Mouse (Mus musculus) intestine, postnatal 0 days (tissue): Measurements from ENCODE around the gene Ptprcap. TPM values are rescaled to one million over a fixed set of nuclear protein-coding genes. Genes with fewer than 3 reads are reported as not detected.

Experiments
- ATAC-seq: fragments of 200-750 bp; cut with Nextera tagmentation; 2 replicates; pipeline ENCODE4 v1.8.0; 2017; ENCODE audit warnings: mild to moderate bottlenecking, moderate TSS enrichment, moderate library complexity
- H3K27ac ChIP-seq: fragments of 300-500 bp; sonication (generic); 2 replicates; pipeline ENCODE4 v1.5.1; 2014; ENCODE audit warnings: mild to moderate bottlenecking, low read depth, low read length, moderate library complexity
- H3K27me3 ChIP-seq: fragments of 300-500 bp; sonication (generic); replicated peaks from 2 replicates; pipeline ENCODE4 v1.6.1; 2014; ENCODE audit warnings: low read length, mixed read lengths; ENCODE audit not compliant: control insufficient read depth, insufficient read depth
- H3K36me3 ChIP-seq: fragments of 300-500 bp; sonication (generic); 2 replicates; pipeline ENCODE4 v1.6.1; 2014; ENCODE audit warnings: mild to moderate bottlenecking, moderate library complexity; ENCODE audit not compliant: control insufficient read depth, insufficient read depth
- H3K4me1 ChIP-seq: fragments of 300-500 bp; sonication (generic); replicated peaks from 2 replicates; pipeline ENCODE4 v1.6.1; 2014; ENCODE audit warnings: antibody characterized with exemption, low read length, mixed read lengths; ENCODE audit not compliant: control insufficient read depth, insufficient read depth
- H3K4me2 ChIP-seq: fragments of 300-500 bp; sonication (generic); replicated peaks from 2 replicates; pipeline ENCODE4 v1.6.1; 2014; ENCODE audit warnings: low read depth, mild to moderate bottlenecking, moderate library complexity
- H3K4me3 ChIP-seq: fragments of 300-500 bp; sonication (generic); 2 replicates; pipeline ENCODE4 v1.5.1; 2014; ENCODE audit warnings: low read depth, low read length
- H3K9ac ChIP-seq: fragments of 300-500 bp; sonication (generic); 2 replicates; pipeline ENCODE4 v1.6.1; 2014; ENCODE audit warnings: mild to moderate bottlenecking, low read depth, low read length
- H3K9me3 ChIP-seq: fragments of 300-500 bp; sonication (generic); 2 replicates; pipeline ENCODE4 v1.6.1; 2016; ENCODE audit warnings: mixed run types; ENCODE audit not compliant: control insufficient read depth
- CTCF ChIP-seq: sonication (generic); IDR thresholded peaks from 2 replicates; pipeline ENCODE4 v1.5.1; 2016; ENCODE audit warnings: low read depth, mild to moderate bottlenecking, control low read depth, antibody characterized with exemption, moderate library complexity
- WGBS: fragments of 180-500 bp; shearing (Covaris S2); extraction: QIAGEN DNeasy Blood & Tissue Kit; methylation state at CpG from one replicate; pipeline ENCODE4 v1.1.7; 2014; 5-methylcytosine and 5-hydroxymethylcytosine counted together
- polyA plus RNA-seq: library from polyadenylated mRNA; unstranded; fragments of >200 nt; fragmentation: Nextera tagmentation; extraction: Ambion mirVana; gene quantifications from 2 replicates; pipeline ENCODE4 v1.2.1, GENCODE M21; 2015

The Ptprcap gene
- polyA plus RNA-seq, 1 experiment from 2014 or later, result 3.4 TPM

GRCm38 (mm10) chr19:4184976-4185975 lies 31.9 kb downstream of the Ptprcap start:
- no peaks in the 10 kb centered on the region for H3K36me3 ChIP-seq
- H3K4me1 ChIP-seq, result no peaks in the 10 kb centered on the region
- no peak for TF ChIP-seq CTCF
- H3K27me3 ChIP-seq, result no peaks in the 10 kb centered on the region
- 54% methylated on average over 15 of the region's 15 CpGs for WGBS
- no peaks in the 10 kb centered on the region for H3K9me3 ChIP-seq
- ATAC-seq, result no peak
- H3K27ac ChIP-seq, result peak overlapping the region; percentile 8; the same call in 1 of the 2 replicates
- H3K4me2 ChIP-seq, result no peak overlapping the region
- no peak overlapping the region for H3K4me3 ChIP-seq
- no peak overlapping the region for H3K9ac ChIP-seq

- no peaks in the 10 kb centered on the region for H3K9me3 ChIP-seq
- H3K4me2 ChIP-seq, result no peak overlapping the region
- TF ChIP-seq CTCF, result no peak
- no peak overlapping the region for H3K9ac ChIP-seq
- H3K4me1 ChIP-seq, result peaks cover 3% of the 10 kb centered on the region; the same call in 1 of the 2 replicates
- H3K36me3 ChIP-seq, result no peaks in the 10 kb centered on the region
- ATAC-seq, result no peak
- H3K4me3 ChIP-seq, result no peak overlapping the region
- H3K27ac ChIP-seq, result no peak overlapping the region
- no peaks in the 10 kb centered on the region for H3K27me3 ChIP-seq
- WGBS, result 86% methylated on average over 3 of the region's 3 CpGs
Observed at GRCm38 (mm10) chr19:4187303-4187702, 33.9 kb downstream of the Ptprcap start.

- H3K4me3 ChIP-seq, result no peak overlapping the region
- TF ChIP-seq CTCF, result no peak
- 87% methylated on average over 12 of the region's 12 CpGs for WGBS
Observed at GRCm38 (mm10) chr19:4189051-4189620, 35.7 kb downstream of the Ptprcap start.

GRCm38 (mm10) chr19:4190831-4191334 lies 37.5 kb downstream of the Ptprcap start, which contains the start of gene Tbc1d10c:
Tbc1d10c (minus strand) TSS chr19:4191284.
- H3K36me3 ChIP-seq, result peaks cover 22% of the 10 kb centered on the region
- H3K9me3 ChIP-seq, result no peaks in the 10 kb centered on the region
- peak within 1 kb of the TSS; percentile 93 for H3K4me3 ChIP-seq
- TF ChIP-seq CTCF, result no peak
- peak within 1 kb of the TSS; percentile 75 for H3K4me2 ChIP-seq
- 41% methylated on average over 4 of the region's 4 CpGs for WGBS
- H3K9ac ChIP-seq, result peak within 1 kb of the TSS; percentile 92
- peak within 1 kb of the TSS; percentile 94 for H3K27ac ChIP-seq
- ATAC-seq, result no peak
- H3K27me3 ChIP-seq, result no peaks in the 10 kb centered on the region
- peaks cover 9% of the 10 kb centered on the region for H3K4me1 ChIP-seq

More at GRCm38 (mm10) chr19:4189051-4189620, 35.7 kb downstream of the Ptprcap start:
- Histone ChIP-seq H3K4me1 (peaks cover 9% of the 10 kb centered on the region), H3K4me2 (no peak overlapping the region), H3K27me3 (no peaks in the 10 kb centered on the region), H3K9ac (no peak overlapping the region), H3K27ac (no peak overlapping the region), H3K9me3 (no peaks in the 10 kb centered on the region), H3K36me3 (peaks cover 4% of the 10 kb centered on the region; the same call in 1 of the 2 replicates)
- ATAC-seq, result no peak

- Histone ChIP-seq H3K27me3 (no peaks in the 10 kb centered on the region), H3K4me1 (peaks cover 9% of the 10 kb centered on the region), H3K9me3 (no peaks in the 10 kb centered on the region), H3K4me2 (peak within 1 kb of the TSS; percentile 75), H3K27ac (peak within 1 kb of the TSS; percentile 94), H3K9ac (peak within 1 kb of the TSS; percentile 92), H3K36me3 (peaks cover 28% of the 10 kb centered on the region), H3K4me3 (peak within 1 kb of the TSS; percentile 93)
- WGBS, result under 1% methylated on average over 46 of the region's 47 CpGs
- peak; percentile 85 for TF ChIP-seq CTCF
- ATAC-seq, result peak; percentile 93
Observed at GRCm38 (mm10) chr19:4191528-4192250, 38.3 kb downstream of the Ptprcap start, which contains the start of gene Ppp1ca. Ppp1ca (plus strand) TSS chr19:4192065.
